Mouse (Mus musculus) fibroblast of lung, adult 2 months (primary cell): Measurements from ENCODE around the gene Tnnt3.

Experiments used
- DNase-seq: peaks from one replicate; pipeline ENCODE4 v3.0.0-alpha.2; 2011; ENCODE audit warnings: low read depth

The Tnnt3 gene

DNA sequence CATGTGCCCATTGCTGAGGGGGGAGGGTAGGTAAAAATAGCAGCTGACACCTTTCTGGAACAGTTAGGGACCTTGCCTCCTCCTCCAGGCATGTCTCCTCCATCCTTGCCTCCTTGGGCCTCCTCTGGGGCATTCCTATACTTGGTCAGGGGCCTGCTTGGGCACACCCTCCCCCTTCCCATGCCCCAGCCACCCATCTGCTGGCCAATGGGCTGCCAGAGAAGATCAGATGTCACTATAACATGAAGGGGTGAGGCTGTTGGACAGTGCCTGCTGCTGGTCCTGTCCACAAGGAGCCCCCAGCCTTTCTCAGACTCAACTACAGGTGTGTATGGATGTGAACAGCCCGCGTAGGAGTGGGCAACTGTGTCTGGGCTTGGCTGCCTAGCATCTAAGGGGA is at the start of gene Tnnt3:
Gene Tnnt3 (plus strand): TSS at position 262 of the 400 bp plus-strand sequence.
- no peak for DNase-seq

GRCm38 (mm10) chr7:142449038-142449617 is 49.5 kb upstream of the Tnnt3 start:
- DNase-seq = no peak

GRCm38 (mm10) chr7:142454706-142455105 is 43.9 kb upstream of the Tnnt3 start:
- no peak for DNase-seq

DNA sequence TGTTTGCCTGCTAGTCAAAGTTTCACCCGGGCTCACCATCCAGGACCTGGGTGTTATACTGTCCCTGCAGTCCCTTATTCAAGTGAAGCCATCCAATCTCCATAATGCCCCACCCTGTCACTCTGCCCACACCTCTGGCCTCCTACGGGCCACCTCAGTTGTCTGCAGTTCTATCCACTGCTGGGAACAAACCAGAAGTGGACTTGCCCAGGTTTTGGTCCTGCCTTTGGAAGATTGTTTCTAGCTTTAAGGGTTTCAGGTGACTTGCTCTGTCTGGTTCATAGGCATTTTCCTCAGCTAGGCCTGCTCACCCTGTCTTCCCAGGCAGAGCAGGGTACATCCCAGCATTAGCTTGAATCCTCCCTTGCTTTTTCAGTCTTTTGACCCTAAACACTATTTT is 43.4 kb upstream of the Tnnt3 start:
- no peak for DNase-seq

DNA sequence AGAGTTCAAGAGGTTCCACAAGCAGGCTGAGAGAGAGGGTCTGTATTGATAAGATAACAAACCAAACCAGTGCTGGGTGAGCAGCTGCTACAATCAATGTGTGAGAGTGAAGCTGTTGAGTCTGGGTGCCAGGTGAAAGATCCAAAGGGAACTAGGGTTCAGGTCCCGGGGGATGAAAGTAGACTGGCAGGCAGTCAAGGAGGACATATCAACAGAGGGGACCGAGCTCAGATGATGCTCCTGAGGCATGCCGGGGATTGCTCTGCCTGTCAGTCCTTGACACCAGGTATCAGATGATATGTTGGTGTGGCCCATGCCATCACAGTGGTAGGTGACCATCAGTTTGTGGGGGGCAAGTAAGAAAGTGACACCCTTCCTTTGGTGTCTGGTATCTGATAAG is 41.8 kb upstream of the Tnnt3 start:
- no peak for DNase-seq

DNA sequence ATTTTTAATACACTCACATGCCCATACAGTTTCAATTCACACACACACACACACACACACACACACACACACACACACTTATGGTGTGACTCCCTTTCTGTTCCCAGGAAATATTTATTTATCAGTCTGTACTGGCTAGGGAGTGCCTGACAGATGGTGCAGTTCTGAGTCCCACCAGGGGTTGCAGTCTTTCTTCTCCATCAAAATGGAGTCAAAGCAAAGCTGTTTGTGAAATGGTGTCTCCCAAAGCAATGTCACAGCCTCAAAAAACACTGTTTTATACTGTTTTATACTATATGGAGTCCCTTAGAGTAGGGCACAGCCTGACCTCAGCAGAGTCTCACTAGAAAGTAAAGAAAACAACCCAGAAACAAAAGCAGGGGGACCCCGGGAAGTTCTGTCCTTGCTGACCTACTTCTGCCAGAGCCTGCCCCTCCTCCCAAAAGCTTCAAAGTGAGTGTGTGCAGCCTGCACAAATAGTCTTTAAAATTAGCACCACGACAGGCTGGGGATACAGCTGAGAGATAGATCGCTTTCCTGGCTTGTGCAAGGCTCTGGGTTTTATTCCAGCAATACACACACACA is 41.3 kb upstream of the Tnnt3 start:
- DNase-seq = no peak

GRCm38 (mm10) chr7:142458026-142458425 is 40.6 kb upstream of the Tnnt3 start:
- no peak for DNase-seq

DNA sequence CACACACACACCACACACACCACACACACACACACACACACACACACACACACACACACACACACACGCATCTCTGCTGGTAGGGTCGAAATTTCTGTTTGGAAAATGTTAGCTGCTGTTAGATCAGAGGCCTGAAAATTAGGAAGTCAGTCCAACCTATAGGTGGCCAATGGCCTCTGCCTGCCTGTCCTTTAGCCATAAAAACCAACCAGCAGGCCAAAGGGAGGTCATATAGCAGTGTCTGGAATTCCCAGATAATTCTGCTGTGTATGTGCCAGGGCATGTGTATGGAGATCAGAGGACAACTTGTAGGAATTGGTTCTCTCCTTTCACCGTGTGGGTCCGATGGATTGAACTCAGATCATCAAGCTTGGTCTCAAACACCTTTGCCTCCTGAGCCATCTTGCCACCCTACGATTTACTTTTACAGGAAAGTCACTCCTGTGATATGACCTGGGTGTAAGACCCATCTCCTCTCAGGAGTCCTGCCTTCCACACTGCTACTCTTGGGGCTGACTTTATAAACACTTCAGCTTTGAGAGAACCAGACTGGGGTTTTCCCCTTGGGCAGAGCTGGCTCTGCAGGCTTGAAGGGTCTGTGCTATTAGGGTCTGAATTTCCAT is 39.8 kb upstream of the Tnnt3 start:
- DNase-seq = no peak

DNA sequence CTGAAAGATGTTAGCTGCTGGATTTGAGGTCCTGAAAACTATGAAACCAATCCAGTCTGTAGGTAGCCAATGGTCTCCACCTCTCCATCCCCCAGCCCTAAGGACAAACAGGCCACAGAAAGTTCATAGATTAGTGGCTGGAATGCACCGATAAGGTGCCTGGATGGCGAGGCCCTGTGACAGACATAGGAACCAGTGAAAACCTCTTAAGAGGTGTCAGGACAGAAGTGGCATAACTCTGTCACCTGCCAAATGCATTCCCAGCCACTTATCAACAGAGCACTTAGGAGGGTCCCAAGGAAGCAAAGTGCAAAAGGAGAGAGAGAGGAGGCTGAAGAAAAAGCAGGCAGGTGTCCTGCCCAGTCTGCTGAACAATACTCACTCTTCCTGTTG is 39.3 kb upstream of the Tnnt3 start:
- DNase-seq = no peak

DNA sequence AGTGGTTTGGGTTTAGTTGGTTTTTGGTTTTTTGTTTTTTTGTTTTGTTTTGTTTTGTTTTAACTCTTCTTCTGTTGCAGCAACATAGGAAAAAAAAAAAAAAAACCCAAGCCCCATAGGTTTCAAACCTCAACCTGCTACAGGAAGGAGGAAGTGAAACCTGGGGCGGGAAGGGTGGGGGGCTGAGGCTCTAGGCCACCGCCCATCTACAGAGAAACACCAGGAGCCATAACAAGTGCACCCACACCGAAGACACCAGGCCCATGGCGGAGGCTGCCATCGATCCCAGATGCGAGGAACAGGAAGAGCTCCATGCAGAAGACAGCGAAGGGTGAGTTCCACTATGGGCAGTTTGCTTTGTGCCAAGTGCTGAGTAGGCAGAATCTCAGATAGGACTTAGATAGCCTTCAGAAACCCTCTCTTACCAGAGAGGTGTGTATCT is 38.0 kb upstream of the Tnnt3 start, which contains the start of gene Lsp1:
Gene Lsp1 (plus strand): TSS at position 174 of the 442 bp plus-strand sequence.
- DNase-seq = no peak

DNA sequence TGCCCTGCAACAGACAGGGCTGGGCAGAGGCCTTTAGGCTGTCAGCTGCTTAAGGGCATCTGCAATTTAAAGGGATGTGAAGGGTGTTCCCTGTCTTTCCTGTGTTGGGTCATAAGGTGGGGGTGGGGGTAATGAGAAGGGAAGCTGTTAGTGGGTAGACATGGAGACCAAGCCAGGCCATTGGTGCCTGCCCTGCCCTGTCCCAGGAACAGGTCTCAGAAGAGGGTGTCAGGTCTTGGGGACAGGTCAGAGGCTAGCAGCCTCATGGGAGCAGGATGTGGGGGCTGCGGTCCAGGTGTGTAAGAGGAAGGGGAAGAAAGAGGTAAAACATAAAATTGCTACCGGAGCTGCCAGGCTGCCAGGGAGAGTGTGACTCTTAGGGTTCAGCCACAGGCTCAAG is 37.2 kb upstream of the Tnnt3 start:
- DNase-seq = no peak

DNA sequence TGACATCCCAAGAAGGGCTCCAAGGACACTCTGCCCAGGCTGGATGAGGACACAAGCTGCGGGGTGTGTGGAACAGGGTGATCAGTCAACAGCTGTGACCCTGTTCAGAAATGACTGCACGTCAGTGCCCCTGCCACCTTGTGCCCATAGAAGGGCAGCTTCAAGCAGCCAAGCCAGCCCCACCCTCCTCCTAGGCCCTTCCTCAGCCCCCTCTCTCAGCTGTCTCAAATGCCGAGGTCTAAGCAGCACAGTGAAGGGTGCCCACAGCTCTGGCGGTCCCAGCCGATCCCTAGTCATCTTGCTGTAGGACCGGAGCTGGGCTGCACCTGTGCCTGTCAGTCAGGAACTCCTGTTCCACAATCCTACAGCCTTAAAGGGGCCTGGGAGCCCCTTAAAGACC is 36.4 kb upstream of the Tnnt3 start:
- DNase-seq = no peak

DNA sequence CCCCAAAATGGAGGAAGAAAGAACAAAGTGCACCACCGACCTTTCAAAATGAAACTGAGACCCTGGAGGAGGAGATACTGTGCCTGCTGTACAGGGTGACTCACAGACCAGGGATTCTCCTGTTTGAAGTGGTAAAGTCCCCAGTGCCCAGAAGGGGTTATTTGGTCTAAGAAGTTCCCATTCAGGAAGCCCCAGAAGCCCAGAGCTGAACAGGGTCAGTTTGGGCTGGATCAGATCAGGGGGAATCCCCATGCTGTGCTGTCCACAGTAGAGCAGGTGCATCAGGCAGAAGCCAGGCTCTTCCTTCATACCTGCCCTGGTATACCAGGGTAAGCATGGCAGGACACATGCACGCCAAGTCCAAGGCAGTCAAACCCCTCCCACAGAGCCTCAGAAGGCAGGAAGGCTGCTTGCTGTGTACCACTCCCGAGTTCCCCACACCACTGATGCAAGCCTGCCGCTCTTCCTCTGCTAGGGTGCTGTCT is 36.0 kb upstream of the Tnnt3 start:
- no peak for DNase-seq

- peak; percentile 81 for DNase-seq
Observed at GRCm38 (mm10) chr7:142470171-142470691, 28.4 kb upstream of the Tnnt3 start.

DNA sequence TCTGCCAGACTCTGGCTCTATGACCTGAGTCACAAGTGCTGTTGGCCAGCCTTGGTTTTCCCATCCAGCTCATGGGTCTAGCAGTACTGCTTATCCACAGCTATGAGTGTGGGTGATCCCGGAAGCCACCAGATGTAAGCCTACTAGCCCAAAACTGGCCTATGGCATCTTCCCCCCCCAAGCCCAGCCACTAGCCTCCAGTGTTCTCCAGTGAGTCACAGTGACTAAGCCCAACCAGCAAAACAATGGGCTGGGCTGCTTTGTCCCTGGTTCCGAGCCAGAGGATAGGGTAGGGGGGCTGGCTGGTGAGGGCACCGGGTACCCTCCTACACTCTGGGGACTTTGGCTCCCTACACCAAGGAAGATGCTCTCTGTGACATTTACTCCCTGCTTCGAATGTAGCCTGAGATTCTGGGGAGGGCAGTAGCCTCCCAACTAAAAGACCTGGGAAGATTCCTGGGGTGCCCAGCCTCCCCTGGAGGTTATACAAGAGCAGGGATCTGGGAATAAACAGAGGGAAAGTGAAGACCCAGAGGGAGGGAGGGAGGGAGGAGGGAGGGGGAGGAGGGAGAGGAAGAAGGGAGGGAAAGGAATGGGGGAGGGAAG is 27.7 kb upstream of the Tnnt3 start:
- DNase-seq = peak; percentile 98

- DNase-seq = no peak
Observed at GRCm38 (mm10) chr7:142471414-142471861, 27.2 kb upstream of the Tnnt3 start.

DNA sequence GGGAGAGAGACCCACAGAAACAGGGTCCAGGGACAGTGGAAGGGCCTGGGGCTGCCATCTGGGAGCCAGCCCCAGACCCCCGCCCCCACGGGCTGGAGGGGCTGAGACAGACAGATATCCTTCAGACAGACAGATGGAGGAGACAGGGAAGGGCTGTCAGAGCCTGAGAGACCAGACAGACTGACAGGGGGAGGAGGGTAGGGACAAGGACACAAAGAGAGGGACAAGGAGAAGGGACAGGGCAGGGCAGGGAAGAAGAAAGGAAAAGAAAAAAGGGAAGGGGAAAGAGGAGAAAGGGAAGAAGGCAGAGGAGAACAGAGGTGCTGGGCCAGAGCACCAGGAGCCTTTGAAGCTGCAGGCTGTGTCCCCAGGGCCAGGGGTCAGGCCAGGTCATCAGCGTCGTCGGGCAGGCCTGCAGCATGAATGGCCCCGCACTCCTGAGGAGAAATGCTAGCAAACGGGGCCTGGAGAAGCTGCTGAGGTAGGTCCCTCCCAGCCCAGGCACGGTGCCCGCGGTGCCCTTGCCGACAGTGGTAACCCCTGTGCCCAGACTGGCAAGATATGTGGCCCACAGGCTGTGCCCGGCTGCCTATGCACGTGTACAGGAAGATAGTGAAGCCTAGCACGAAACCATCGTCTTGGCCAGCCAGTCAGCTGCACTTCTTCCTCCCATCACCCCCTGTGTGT is 26.6 kb upstream of the Tnnt3 start:
- no peak for DNase-seq

- DNase-seq = no peak
Observed at GRCm38 (mm10) chr7:142472936-142473335, 25.7 kb upstream of the Tnnt3 start.

DNA sequence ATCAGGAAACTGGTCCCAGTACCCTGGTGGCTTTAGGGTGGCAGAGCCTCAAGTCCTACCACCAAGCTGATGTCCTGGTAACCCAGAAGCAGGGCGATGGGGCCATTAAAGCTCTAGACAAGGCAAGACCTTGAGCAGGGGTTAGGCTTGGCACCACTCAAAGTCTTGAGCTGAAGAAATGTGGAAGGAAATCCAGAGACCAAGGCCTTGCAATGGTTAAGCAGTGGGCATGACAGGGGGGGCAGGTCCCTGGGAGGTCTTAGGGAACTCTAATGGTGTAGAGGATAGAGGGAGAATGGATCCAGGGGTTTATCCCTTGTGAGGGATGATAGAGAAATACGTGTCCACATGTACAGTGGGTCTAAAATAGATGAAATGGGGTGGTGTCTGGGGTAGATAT is 25.2 kb upstream of the Tnnt3 start:
- no peak for DNase-seq

GRCm38 (mm10) chr7:142474799-142475198 is 23.8 kb upstream of the Tnnt3 start:
- peak; percentile 70 for DNase-seq

GRCm38 (mm10) chr7:142475641-142476040 is 23.0 kb upstream of the Tnnt3 start:
- DNase-seq = no peak

- DNase-seq = no peak
Observed at GRCm38 (mm10) chr7:142476271-142476670, 22.4 kb upstream of the Tnnt3 start.
